Mouse (Mus musculus): ENCODE data around the gene Pdxp.
A peak's percentile ranks its signal among the peaks of the same experiment; 100 is the strongest.

The Pdxp gene

DNA sequence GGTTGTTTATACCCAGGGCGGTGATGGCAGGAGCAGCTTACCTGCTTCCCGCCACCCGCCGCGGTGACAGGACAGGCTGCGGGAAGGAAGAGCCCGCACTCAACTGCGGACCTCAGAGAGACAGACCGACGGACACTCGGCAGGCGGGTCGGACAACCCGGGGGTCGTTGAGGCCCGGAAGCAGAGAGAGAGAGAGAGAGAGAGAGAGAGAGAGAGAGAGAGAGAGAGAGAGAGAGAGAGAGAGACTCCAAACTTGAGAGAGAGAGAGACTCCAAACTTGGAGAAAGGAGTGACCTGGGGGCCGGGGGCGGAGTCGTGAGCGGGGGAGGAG, 14.3 kb upstream of the Pdxp start, which contains the start of gene Gm49510:
Gene Gm49510 (plus strand): TSS at position 259 of the 331 bp plus-strand sequence.
- DNase-seq (ENCODE audit: low spot score in 2 of 2), result no peak

DNA sequence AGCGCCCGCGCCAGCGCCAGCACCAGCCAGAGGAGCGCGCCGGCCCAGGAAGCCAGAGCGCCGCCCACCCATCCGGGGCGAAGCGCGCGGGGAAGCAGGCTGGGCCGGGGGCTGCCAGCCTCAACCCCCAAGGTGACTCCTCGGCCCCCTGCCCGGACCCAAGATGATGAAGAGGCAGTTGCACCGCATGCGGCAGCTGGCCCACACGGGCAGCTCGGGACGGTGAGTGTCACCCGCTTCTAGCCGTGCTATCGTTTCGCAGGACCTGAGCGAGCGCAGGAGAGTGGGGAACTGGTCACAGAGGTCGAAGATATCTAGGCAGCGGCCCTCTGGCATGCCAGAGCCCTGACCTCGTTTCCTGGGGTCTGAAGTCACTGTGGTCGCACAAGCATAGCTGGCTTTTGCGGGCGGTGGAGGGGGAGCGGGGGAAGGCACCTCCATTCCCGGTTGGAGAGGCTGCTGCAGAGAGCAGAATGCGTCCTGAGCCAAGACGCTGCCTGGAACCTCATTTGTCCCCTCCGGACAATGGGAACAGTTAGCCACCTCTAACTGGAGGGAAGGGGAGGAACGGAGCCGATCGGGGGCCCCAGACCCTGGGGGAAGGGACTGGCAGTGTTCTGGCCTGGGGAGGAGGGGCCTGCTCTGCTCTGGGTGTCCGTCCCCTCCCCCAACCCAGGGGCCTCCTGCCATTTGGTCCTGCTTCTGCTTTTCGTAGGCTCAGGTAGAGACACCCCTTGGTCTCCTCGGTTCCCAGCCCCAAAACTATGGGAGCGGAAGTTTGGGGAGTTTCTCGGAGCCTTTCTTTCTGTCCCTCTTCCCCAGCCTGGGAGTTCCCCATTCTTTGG, 13.8 kb upstream of the Pdxp start, which contains the start of gene Sh3bp1:
Gene Sh3bp1 (plus strand): TSS at position 29 of the 845 bp plus-strand sequence.
- DNase-seq (ENCODE audit: low spot score in 2 of 2), result peak in 1 of 2 experiments; percentile 45

DNA sequence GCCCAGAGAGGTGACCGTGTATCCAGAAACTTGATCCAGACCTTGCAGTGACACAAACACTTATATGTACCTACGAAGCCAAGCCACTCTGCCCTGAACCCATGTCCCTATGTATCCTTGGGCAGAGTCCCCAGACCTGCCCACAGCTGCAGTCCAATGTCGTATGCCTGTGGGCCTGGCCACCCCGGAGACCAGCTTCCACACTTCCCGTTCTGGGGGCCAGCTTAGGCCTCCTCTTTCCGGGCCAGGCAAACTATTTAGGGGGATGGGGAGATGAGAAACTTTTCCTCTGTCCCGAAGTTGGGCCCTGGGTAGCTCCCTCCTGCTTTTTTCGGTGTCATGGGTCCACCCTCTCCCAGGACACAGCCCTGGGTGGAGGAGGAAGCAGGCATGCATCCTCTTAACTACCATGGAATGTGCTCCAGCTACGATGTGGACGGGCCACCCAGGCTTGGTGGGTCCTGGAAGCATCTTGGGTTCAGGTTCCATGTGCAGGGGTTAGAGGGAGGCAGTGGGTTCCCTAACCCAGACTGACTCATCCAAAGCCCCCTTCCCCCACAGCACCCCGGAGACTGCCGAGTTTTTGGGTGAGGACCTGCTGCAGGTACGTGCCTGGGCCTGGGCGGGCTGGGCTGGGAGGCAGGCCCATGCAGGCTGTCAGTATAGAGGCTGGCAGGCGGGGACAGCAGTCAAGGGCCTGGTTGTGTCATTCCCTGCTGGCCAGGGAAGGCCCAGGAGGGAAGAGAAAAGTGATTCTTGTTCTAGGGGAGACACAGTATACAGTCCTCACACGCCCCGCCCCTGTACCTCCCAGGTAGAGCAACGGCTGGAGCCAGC, 12.9 kb upstream of the Pdxp start:
- no peak for DNase-seq (ENCODE audit: low spot score in 2 of 2)

DNA sequence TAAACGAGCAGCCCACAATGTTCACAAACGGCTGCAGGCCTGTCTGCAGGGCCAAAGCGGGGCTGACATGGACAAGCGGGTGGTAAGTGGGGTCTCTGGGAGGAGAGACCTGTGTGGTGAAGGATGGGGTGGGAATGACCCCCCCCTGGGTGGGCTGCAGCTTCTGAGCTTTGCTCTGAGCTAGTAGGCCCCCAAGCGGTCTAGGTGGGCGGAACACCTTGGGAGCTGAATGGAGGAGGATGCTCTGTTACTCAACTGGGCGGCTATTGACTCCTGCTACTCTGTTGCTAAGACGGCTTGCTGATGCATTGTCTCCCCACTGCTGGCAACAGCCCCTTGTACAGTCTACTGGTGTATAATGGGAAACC, 12.3 kb upstream of the Pdxp start:
- DNase-seq (ENCODE audit: low spot score in 2 of 2), result no peak

DNA sequence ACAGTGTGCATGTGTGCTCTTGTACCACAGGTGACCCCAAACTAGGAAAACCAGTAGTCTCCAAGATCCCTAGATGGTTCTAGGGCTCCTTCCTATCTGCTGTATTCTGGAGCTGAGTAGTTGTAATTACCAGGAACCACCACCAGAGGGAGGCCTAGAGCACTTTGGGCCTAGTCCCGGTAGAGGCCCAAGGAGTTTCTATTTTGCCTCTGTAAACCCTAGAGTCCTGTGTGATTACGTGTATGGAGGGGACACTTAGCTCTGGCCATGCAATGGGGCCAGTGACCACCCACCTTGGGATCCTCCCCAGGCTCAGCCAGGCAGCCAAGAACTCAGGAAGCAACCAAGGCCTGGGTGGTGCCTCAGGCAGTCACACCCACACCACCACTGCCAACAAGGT, 10.5 kb upstream of the Pdxp start:
- DNase-seq (ENCODE audit: low spot score in 2 of 2), result peak; percentile 64 to 71

DNA sequence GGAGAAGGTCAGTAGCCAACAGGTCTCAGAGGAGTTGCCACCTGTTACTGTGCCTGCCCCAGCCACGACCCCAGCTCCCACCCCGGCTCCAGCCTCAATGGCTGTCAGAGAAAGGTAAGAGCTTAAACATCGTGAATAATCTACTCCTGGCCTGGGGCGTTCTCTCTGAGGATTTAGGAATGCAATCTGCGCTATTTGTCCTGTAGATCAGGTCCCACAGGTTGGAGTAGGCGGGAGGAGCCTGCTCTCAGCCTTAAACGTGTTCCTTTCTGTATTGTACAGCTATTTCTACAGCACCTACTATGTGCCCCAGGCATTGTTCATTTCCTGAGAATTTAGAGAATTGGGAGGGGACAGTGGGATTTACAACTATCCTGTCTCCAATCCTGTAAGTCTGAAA, 5.3 kb upstream of the Pdxp start:
- DNase-seq (ENCODE audit: low spot score in 2 of 2), result no peak

DNA sequence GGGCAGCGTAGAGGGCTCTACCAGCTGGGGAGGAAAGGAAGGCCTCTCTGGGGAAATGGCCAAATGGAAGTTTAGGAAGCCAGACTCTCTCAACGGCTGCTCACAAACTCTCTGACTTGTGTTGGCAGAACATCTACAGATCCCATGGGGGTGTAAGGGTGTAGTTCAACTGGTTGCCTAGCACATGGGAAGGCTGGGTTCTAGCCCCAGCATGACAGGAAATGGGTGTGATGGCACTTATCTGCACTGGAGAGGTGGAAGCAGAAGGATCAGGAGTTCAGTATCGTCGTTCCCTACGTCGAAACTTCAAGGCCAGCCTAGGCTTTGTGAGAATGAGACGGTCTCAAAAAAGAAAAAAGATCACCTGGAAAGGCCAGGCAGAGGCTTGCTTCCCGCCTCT, 4.7 kb upstream of the Pdxp start:
- DNase-seq (ENCODE audit: low spot score in 2 of 2), result no peak

DNA sequence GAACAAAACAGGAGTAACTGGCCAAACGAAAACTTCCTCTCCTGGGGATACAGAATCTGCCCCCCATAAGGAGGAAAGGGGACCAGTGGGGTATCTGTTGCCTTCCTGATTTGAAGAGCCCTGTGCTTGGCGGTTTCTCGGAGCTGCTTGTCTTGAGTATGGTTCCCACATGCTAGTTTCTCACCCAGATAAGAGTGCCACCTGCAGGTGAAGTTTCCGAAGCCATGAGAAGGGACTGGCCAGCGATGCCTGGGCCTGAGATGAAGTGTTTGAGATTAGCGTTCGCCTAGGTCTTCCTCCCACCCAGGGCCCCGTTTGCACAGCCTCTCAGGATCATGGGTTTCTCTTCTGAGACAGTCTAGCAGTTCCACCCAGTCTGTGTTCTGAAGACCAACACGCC, 1.7 kb upstream of the Pdxp start:
- DNase-seq (ENCODE audit: low spot score in 2 of 2), result no peak

DNA sequence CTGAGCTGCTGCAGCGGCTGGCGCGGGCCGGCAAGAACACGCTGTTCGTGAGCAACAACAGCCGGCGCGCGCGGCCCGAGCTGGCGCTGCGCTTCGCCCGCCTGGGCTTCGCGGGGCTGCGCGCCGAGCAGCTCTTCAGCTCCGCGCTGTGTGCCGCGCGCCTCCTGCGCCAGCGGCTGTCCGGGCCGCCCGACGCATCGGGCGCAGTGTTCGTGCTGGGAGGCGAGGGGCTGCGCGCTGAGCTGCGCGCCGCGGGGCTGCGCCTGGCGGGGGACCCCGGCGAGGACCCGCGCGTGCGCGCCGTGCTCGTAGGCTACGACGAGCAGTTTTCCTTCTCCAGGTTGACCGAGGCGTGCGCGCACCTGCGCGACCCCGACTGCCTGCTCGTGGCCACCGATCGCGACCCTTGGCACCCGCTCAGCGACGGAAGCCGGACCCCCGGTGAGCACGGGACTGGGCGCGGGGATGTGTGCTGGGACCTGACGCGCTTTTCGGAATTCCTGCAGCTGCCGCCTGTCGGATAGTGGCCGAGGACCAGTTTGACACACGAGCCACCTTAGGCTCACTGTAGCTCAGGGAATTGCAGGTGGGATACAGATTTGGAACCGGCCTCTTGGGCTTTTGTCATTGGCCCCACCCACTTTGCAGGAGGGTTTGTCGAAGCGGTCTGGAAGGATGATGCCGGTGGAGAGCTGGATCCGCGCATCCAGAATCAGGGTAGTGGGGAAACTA, 538 bp downstream of the Pdxp start:
- DNase-seq (ENCODE audit: low spot score in 2 of 2), result no peak

DNA sequence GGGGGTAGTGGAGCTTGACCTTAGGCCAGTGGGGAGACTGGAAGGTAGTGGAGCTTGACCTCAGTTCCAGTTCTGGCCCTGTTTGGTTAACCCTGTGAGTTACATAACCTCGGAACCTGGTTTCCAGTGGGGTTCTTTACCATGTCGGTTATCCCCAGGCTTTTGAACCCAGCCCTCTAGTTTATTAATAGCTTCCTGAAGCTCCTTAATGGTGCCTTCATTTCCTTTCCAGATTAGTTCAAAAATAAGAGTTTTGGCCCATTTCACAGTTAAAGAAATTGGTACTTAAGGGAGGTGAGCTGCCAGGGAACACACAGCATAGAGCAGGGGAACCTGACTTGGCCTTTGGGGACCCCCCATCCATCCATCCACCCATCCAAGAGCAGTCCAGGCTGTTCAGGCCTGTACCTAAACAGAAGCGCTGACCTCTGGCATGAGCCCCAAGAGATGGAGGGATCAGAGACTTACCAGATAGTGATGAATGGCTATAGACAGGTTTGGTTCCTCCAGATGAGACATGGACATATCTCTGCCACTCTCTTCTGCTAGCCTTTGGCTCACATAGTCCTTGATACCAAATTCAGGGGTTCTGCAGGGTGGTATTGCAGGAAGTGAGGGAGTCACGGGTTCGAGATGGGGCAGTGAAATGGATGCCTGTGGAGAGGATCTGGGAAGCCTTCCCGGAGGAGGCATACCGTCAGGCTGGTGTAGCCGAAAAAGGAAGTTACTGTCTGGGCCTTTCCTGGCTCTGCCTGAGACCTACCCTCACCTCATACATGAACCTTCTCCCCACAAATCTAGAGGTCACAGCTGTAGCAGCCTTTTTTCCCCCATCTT, 1.3 kb downstream of the Pdxp start:
- DNase-seq (ENCODE audit: low spot score in 2 of 2), result no peak

DNA sequence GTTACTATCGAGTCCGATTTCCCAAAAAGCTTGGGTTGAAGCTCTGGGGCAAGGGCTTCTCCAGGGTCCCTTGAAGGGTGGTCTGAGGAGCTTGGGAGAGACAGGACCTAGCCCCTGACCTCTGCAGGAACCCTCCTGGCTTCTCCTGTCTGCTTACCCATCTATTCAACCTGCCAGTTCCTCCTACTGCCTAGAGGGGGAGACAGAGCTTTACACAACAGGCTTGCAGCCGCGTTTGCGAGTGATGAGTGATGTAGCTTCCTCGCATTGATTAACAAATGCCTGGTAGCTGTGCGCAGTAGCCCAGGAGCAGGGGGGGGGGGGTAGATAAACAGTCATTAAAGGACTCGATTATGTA, 1.9 kb downstream of the Pdxp start:
- peak in 1 of 2 experiments; percentile 53 for DNase-seq (ENCODE audit: low spot score in 2 of 2)

DNA sequence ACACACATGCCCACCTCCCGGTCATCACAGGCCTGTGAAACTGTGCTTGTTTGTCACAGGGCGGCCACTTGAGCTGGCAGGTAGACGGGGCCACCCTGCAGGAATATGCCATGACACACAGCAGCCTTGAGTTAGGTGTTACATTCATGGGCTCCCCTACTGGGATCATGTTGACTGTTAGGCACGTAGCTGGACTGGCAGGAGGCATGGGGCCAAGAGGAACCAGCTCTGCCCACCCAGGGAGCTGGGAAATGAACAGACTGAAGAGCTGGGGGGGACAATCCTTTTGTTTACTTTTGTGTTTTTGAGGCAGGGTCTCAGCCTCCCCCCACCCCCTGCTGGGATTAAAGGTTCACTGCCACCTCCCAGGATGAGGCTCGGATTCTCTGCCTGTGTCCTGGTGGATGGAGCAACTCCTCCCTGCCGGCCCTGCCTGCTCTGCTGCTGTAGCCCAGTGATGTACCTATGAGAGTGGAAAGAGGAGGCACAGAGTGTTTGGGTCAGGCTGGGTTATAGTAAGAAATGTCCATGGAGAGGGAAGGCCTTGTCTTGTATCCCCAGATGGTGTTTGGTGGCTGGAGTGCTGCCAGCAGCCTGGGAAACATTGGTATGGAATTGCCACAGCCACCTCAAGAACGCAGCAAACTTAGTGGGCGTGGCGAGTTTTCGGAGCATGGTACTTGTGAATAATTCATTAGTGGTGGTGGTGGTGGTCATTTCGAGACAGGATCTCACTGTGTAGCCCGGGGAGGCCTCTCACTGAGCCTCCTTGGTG, 2.5 kb downstream of the Pdxp start:
- no peak for DNase-seq (ENCODE audit: low spot score in 2 of 2)

DNA sequence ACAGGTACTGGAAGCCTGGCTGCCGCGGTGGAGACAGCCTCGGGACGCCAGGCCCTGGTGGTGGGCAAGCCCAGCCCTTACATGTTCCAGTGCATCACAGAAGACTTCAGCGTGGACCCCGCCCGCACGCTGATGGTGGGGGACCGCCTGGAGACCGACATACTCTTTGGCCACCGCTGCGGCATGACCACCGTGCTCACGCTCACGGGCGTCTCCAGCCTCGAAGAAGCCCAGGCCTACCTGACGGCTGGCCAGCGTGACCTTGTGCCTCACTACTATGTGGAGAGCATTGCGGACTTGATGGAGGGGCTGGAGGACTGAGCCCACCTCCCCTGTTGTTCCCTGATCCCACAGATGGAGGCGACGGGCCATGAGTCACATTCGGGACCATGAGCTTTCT, 4.4 kb downstream of the Pdxp start:
- DNase-seq (ENCODE audit: low spot score in 2 of 2), result no peak

DNA sequence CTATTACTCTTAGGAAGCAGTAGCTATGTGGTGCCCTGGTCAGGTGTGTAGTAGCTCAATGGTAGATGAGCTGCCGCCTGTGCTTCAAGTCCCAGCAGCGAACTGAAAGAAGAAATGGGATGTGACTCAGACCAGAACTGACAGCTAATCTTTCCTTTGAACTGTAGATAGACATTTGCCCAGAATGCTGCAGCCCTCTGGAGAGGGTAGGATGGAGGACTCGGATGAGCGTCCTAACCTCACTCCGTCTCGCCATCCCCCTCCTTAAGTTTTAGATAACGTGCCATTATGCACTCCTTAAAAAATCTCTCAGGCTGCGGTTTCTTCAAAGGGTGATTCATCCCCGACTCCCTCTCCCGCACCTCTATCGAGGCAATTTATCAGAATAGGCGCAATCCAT, 6.2 kb downstream of the Pdxp start:
- DNase-seq (ENCODE audit: low spot score in 2 of 2), result no peak

DNA sequence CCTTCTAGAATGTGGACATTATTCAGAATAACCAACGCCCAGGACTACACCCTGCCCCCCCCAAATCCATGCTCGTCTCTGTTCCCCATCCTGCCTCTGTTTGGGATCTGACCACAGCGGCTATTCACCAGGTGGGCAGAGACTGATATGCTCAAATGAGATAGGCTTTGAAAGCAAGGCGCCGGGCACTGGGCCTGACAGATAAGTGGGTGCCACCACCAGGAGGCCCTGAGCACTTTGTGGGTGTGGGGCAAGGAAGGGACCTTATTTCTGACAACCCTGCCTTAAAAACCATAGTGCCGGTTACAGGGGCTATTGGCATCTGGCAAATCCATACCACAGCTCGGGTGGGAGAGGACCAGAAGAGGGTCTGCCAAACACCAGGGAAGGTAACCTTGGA, 9.0 kb downstream of the Pdxp start:
- no peak for DNase-seq (ENCODE audit: low spot score in 2 of 2)

DNA sequence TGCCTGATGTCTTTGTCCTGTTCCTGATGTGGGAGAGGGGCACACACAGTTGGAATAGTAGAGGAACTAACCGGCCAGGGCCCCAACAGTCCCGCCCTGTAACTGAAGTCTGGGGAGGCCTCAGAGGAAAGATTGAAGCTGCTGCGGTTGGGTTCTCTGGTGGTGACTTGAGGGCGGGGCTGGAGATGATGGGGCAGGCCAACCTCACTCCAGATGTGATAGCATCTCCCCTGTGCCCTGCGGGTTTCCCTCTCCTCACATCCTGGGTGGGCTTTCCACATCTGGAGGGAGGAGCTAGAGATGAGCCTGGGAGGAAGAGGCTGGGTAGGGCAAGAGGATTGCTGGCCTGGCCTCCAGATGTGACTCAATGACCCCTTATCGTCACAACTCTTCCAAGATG, 9.9 kb downstream of the Pdxp start:
- no peak for DNase-seq (ENCODE audit: low spot score in 2 of 2)

DNA sequence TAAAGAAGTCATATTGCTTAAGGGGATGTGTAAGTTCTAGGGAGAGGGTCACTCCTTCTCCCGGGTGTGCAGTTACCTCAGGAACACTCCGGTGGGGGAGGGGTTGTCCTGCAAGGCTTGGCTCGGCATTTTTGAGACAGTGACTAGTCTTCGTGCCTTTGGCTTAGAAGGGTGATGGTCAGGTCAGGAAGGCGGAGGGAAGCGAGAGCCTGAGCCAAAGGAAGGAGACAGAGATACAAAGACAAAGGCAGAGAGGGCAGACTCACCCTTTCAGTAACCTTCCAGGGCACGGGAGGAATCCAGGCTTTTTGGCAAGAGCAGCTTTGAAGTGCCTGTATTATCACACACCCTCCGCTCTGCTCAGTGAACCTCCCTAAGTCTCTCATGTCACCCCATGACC, 11.4 kb downstream of the Pdxp start:
- DNase-seq (ENCODE audit: low spot score in 2 of 2), result no peak

DNA sequence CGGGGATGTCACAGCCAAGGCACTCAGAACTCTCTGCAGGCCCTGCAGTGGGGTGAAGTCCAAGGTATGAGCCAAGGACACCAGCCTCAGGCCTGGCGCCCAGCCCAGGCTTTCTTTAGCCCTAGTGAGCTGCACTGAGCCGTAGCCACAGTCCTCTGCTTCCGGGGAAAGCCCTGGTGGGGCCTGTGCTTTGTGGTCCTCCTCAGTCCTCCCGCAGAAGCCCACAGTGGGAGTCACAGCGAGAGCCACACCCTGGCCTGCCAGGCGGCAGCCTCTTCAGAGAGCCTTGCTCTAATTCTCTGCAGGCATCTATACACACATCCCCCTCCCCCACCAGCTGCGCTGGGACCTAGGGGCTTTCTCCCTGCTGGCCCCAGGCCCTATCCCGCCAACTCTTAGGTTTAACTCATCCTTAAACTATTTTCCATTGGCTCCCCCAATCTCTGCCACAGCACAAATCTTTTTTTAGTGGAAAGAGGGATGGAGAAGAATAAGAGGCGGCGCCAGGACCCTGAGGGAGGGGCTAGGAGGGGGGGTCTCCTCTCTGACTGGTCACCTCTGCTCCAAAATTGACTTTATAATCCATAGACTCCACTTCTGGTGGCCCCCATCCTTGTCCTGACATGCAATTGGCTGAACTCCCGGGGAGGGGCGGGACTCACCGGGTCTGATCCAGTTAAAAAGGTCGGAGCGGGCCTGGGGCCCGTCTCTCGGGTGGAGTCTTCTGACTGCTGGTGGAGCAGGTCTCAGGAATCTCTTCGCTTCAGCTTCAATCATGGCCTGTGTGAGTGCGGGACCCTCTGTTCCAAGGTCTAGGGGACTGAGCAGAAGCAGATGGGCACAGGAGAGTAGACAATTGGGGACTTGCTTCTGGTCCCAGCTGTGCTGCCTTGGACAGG, 12.6 kb downstream of the Pdxp start, which contains the start of gene Lgals1:
Gene Lgals1 (plus strand): TSS at position 705 of the 899 bp plus-strand sequence.
- DNase-seq (ENCODE audit: low spot score in 2 of 2), result peak in 1 of 2 experiments; percentile 43

DNA sequence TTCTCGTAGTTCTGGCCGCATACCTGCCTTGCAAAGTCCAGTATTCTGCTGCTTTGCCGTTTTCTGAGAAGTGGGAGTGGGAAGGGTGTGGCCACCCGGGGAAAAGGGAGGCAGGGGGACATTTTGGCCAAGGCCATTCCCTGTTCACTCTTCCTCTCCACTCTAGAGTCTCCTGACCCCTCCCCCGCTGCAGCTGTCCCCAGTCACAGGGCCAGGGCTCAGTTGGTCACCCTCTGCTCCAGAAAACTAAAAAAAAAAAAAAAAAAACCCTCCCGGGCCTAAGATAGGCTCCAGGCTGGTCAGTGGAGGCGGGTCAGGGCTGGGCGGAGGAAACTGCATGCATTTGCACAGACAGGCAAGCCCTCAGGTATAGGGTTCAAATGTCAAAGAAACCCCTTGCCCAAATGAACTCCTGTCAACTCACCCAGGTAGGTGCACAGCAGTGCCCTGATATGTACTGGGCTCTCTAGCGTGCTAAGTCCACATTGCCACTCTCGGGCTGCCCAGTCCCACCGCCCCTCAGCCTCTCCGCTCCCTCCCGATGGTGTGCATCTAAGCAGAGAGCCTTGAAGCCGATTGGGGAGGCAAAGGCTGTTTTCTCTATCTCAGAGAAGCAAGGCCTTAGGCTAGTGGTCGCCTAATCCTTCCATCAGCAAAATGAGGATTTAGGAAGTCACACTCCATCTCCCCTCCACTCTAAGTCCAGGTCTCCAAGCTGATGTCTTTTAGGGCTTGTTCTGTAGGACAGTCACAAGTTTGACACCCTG, 13.5 kb downstream of the Pdxp start:
- no peak for DNase-seq (ENCODE audit: low spot score in 2 of 2)

All from frontal cortex, postnatal 25 days (tissue).